Mouse (Mus musculus): ENCODE data around the gene Lst1.

DNA sequence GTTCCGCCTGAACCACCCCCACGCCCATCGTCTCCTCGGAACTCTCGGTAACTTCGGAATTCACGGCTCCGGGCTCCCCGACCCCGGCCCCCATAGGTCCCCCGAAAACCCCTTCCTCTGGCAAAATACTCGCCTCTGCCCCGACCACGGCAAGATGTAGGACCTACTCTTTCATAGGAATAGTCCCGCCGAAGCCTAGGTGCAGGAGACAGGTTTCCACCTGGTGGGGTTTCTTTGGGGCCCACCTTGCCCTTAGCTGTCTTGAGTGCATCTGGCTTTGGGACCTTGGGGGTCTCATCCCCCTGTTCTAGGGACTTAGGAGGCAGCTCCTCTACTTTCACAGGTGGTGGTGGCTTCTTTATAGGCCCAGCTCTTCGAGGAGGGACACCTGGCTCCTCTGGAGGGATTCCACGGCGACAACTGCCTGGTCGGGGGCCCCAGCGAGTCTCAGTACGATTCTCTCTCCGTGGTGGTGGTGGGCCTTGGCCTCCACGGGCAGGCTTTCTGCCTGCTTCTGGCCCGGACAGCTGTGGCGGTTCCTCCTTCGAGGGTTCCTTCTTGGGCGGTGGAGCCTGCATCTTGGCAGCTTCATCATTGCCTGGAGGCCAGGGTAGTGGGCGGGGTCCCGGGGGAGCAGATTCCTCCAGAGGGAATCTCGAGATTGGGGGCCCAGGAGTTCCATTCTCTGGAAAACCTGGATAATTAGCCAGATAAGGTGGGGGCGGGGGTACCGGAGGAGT is 31.6 kb downstream of the Lst1 start:
- TF ChIP-seq CTCF (IDR thresholded peaks at IDR 0.05; ENCODE audit: borderline replicate concordance, control insufficient read depth, extremely low read depth, insufficient read depth, low read length, poor library complexity) (no peak), POLR2A (IDR thresholded peaks at IDR 0.05; ENCODE audit: control insufficient read depth, extremely low read depth, insufficient read depth, low read length, poor library complexity) (no peak)
